Mouse (Mus musculus): ENCODE measurements around the gene Ptch2. TPM values are rescaled to one million over a fixed set of nuclear protein-coding genes. Genes with fewer than 3 reads are reported as not detected.

Ptch2 gene
- total and polyA plus RNA-seq, 3 experiments: 0.38 TPM; not detected in 2

DNA sequence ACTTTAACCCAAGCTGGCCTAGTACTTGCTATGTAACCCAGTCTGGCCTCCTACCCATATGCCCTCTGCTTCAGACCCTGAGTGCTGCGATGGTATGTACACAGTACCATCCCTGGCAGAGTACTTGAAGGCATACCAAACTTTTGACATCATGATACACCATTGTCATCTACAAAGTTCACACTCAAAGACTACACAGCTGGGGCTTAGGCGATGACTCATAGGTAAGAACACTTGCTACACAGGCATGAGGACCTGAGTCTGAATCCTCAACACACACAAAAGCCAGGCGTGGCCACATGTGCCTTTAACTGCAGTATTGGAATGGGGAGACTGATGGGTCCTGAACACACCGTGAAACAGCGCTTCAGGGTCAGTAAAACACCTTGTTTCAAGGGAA lies 24.7 kb upstream of the Ptch2 start:
- no peak for ATAC-seq (ENCODE audit: extremely low read depth, insufficient number of reproducible peaks, low FRiP score, poor library complexity, severe bottlenecking)
- Histone ChIP-seq H3K36me3 (replicated peaks) (peaks cover 95% of the 10 kb centered on the region), H3K4me3 (ENCODE audit: low read depth, low read length) (no peak overlapping the region), H3K9me3 (replicated peaks) (no peaks in the 10 kb centered on the region), H3K4me1 (ENCODE audit: insufficient read depth, low read depth, low read length) (peaks cover 11% of the 10 kb centered on the region), H3K27me3 (ENCODE audit: insufficient read depth, low read length) (no peaks in the 10 kb centered on the region)
- DNase-seq (ENCODE audit: low spot score): no peak
- TF ChIP-seq GATA2 (IDR thresholded peaks at IDR 0.05; ENCODE audit: borderline replicate concordance, low read depth, low read length) (no peak), CTCF (IDR thresholded peaks at IDR 0.05; ENCODE audit: low read depth, low read length) (no peak), GATA1 (IDR thresholded peaks at IDR 0.05; ENCODE audit: borderline replicate concordance, low read length) (no peak), POLR2AphosphoS5 (IDR thresholded peaks at IDR 0.05; ENCODE audit: insufficient replicate concordance, low read depth, low read length) (no peak), TAL1 (conservative IDR thresholded peaks at IDR 0.05; ENCODE audit: low read depth, low read length) (no peak)

DNA sequence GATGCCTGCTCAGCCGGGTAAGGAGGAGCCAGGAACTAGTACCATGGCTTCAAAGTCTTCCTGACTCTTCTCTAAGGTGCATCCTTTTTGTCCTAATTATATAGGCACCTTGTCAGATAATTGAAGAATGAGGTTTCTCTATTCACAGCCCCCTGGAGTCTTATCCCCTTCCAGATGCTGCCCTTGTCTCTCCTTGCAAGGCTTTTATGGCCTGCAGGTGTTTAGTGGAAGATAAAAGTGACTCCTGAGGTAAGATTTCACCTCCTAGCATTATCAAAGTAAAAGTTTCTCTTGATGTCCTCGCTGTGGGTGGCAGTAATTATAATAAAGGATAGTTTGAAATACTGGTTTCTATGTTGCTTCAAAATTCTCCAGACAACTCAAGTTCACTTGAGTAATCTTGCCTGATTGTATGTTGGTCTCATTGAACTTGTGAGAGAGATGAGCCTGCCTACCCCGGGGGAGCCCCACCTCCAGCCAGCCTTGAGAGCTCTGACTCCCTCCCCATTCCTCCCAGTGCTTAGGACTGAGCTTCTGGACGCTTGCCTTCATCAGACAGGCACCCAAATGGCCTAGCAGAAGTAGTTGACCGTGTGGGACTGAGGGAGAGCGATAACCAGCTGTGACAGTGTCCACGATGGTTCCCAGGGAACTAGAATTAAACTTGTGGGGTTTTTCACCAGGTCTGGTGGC lies 7.8 kb upstream of the Ptch2 start:
- H3K36me3 ChIP-seq (replicated peaks): peaks cover 50% of the 10 kb centered on the region
- no peak overlapping the region for H3K4me3 ChIP-seq (ENCODE audit: low read depth, low read length)
- DNase-seq (ENCODE audit: low spot score) (no peak), ATAC-seq (ENCODE audit: extremely low read depth, insufficient number of reproducible peaks, low FRiP score, poor library complexity, severe bottlenecking) (no peak)
- H3K4me1 ChIP-seq (ENCODE audit: insufficient read depth, low read depth, low read length): peaks cover 10% of the 10 kb centered on the region; the same call in 1 of the 2 replicates
- no peaks in the 10 kb centered on the region for H3K27me3 ChIP-seq (ENCODE audit: insufficient read depth, low read length)
- no peak for TF ChIP-seq TAL1 (conservative IDR thresholded peaks at IDR 0.05; ENCODE audit: low read depth, low read length)
- no peak for TF ChIP-seq POLR2AphosphoS5 (IDR thresholded peaks at IDR 0.05; ENCODE audit: insufficient replicate concordance, low read depth, low read length)
- TF ChIP-seq GATA1 (IDR thresholded peaks at IDR 0.05; ENCODE audit: borderline replicate concordance, low read length): no peak
- no peak for TF ChIP-seq CTCF (IDR thresholded peaks at IDR 0.05; ENCODE audit: low read depth, low read length)
- TF ChIP-seq GATA2 (IDR thresholded peaks at IDR 0.05; ENCODE audit: borderline replicate concordance, low read depth, low read length): no peak
- no peaks in the 10 kb centered on the region for H3K9me3 ChIP-seq (replicated peaks)

DNA sequence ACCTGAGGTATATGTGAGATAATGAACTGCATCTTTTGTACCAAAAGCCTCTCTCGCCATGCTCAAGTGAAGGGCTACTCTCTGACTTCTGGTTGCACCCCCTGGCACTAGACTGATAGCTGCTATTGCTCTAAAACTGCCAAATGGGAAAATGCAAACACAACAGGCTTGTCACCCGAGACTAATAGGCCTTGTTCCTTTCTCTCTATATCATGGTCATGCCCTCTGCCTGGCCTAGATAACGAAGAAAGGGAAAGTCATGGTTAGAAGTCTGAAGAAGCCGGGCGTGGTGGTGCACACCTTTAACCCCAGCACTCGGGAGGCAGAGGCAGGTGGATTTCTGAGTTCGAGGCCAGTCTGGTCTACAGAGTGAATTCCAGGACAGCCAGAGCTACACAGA lies 5.3 kb upstream of the Ptch2 start:
- peaks cover 11% of the 10 kb centered on the region for H3K4me1 ChIP-seq (ENCODE audit: insufficient read depth, low read depth, low read length)
- peaks cover 8% of the 10 kb centered on the region for H3K27me3 ChIP-seq (ENCODE audit: insufficient read depth, low read length)
- H3K4me3 ChIP-seq (ENCODE audit: low read depth, low read length): no peak overlapping the region
- ATAC-seq (ENCODE audit: extremely low read depth, insufficient number of reproducible peaks, low FRiP score, poor library complexity, severe bottlenecking): no peak
- peaks cover 29% of the 10 kb centered on the region for H3K36me3 ChIP-seq (replicated peaks)
- DNase-seq (ENCODE audit: low spot score): no peak
- TF ChIP-seq POLR2AphosphoS5 (IDR thresholded peaks at IDR 0.05; ENCODE audit: insufficient replicate concordance, low read depth, low read length) (no peak), CTCF (IDR thresholded peaks at IDR 0.05; ENCODE audit: low read depth, low read length) (no peak), GATA1 (IDR thresholded peaks at IDR 0.05; ENCODE audit: borderline replicate concordance, low read length) (no peak), TAL1 (conservative IDR thresholded peaks at IDR 0.05; ENCODE audit: low read depth, low read length) (no peak), GATA2 (IDR thresholded peaks at IDR 0.05; ENCODE audit: borderline replicate concordance, low read depth, low read length) (no peak)
- H3K9me3 ChIP-seq (replicated peaks): no peaks in the 10 kb centered on the region

DNA sequence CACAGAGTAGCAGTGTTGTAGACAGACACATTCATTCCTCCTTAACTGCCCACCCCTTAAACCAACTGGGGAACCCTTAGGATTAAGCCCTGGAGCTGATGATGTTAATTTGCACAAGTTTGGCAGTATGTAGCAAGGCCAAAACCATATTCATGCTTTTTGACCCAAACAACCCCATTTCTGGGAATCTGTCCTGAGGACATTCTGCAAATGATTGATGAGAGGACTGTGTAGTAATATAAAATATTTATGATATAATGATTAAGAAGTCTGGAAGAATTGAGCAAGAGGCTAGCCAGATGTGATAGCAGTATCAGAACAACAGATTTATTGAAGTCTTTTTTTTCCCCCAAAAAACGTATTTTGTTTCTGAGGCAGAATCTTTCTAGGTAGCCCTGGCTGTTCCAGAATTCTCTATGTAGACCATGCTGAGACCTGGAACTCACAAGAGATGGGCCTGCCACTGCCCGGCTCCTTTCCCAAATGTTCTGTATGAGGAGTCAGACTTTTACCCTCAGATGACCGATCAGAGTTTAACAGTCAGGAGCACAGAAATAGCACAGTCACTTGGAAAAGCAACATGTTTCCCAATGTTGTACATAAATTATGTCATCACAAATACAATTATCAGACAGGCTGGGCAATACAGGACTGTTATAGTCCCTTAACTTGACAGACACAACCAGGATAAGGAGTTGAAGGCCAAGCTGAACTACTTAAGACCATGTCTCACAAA lies 1.1 kb upstream of the Ptch2 start:
- DNase-seq (ENCODE audit: low spot score) (no peak), ATAC-seq (ENCODE audit: extremely low read depth, insufficient number of reproducible peaks, low FRiP score, poor library complexity, severe bottlenecking) (no peak)
- peaks cover 15% of the 10 kb centered on the region for H3K4me1 ChIP-seq (ENCODE audit: insufficient read depth, low read depth, low read length)
- no peaks in the 10 kb centered on the region for H3K9me3 ChIP-seq (replicated peaks)
- TF ChIP-seq CTCF (IDR thresholded peaks at IDR 0.05; ENCODE audit: low read depth, low read length) (no peak), GATA1 (IDR thresholded peaks at IDR 0.05; ENCODE audit: borderline replicate concordance, low read length) (no peak), GATA2 (IDR thresholded peaks at IDR 0.05; ENCODE audit: borderline replicate concordance, low read depth, low read length) (no peak), POLR2AphosphoS5 (IDR thresholded peaks at IDR 0.05; ENCODE audit: insufficient replicate concordance, low read depth, low read length) (no peak), TAL1 (conservative IDR thresholded peaks at IDR 0.05; ENCODE audit: low read depth, low read length) (no peak)
- H3K27me3 ChIP-seq (ENCODE audit: insufficient read depth, low read length): peaks cover 37% of the 10 kb centered on the region
- H3K4me3 ChIP-seq (ENCODE audit: low read depth, low read length): no peak overlapping the region
- no peaks in the 10 kb centered on the region for H3K36me3 ChIP-seq (replicated peaks)

DNA sequence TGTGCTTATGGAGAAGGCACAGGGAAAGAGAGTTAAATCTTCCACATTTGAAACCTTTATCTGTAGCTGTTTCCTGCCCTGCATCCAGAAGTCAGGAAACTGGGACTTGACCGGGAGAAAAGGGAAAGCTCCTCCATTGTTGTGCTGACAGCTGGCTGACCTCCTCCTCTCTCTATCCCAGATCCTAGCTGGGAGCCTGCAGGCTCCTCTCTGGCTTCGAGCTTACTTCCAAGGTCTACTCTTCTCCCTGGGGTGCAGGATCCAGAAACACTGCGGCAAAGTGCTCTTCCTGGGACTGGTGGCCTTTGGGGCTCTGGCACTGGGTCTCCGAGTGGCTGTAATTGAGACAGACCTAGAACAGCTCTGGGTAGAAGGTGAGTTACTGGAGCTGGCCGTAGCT lies 791 bp downstream of the Ptch2 start:
- TF ChIP-seq GATA2 (IDR thresholded peaks at IDR 0.05; ENCODE audit: borderline replicate concordance, low read depth, low read length): no peak
- no peak for TF ChIP-seq POLR2AphosphoS5 (IDR thresholded peaks at IDR 0.05; ENCODE audit: insufficient replicate concordance, low read depth, low read length)
- TF ChIP-seq GATA1 (IDR thresholded peaks at IDR 0.05; ENCODE audit: borderline replicate concordance, low read length): no peak
- TF ChIP-seq CTCF (IDR thresholded peaks at IDR 0.05; ENCODE audit: low read depth, low read length): no peak
- no peak for TF ChIP-seq TAL1 (conservative IDR thresholded peaks at IDR 0.05; ENCODE audit: low read depth, low read length)
- no peak for DNase-seq (ENCODE audit: low spot score)
- H3K9me3 ChIP-seq (replicated peaks): no peaks in the 10 kb centered on the region
- H3K36me3 ChIP-seq (replicated peaks): no peaks in the 10 kb centered on the region
- H3K4me3 ChIP-seq (ENCODE audit: low read depth, low read length): no peak overlapping the region
- peaks cover 13% of the 10 kb centered on the region for H3K4me1 ChIP-seq (ENCODE audit: insufficient read depth, low read depth, low read length)
- peaks cover 48% of the 10 kb centered on the region for H3K27me3 ChIP-seq (ENCODE audit: insufficient read depth, low read length)
- ATAC-seq (ENCODE audit: extremely low read depth, insufficient number of reproducible peaks, low FRiP score, poor library complexity, severe bottlenecking): no peak

Measured in G1E (cell line).